Mouse (Mus musculus) hindbrain, postnatal 0 days (tissue): ENCODE measurements at regions not wholly inside any gene's neighbourhood (a gene's known extent, or its start where the extent isn't known, plus 50 kb on each side); places are given as distances from the start of the nearest gene placed in this dataset.
A peak's percentile ranks its signal among the peaks of the same experiment; 100 is the strongest.
"Not testable (repeated sequence)": the region's sequence is repeated elsewhere in the genome, so short reads cannot be mapped to it uniquely, and the experiment has no call there.

Experiments used
- ATAC-seq: fragments of 200-750 bp; cut with Nextera tagmentation; 2 replicates; pipeline ENCODE4 v1.8.0; 2017; ENCODE audit warnings: mild to moderate bottlenecking, moderate TSS enrichment, moderate library complexity
- DNase-seq: peaks from one replicate; pipeline ENCODE4 v3.0.0-alpha.2; 2015; ENCODE audit warnings: low spot score
- H3K27ac ChIP-seq: fragments of 300-500 bp; sonication (generic); 2 replicates; pipeline ENCODE4 v1.5.1; 2014; ENCODE audit warnings: mild to moderate bottlenecking
- H3K27me3 ChIP-seq: fragments of 300-500 bp; sonication (generic); 2 replicates; pipeline ENCODE4 v1.6.1; 2014; ENCODE audit warnings: low read length, mixed read lengths; ENCODE audit not compliant: insufficient read depth
- H3K36me3 ChIP-seq: fragments of 300-500 bp; sonication (generic); 2 replicates; pipeline ENCODE4 v1.6.1; 2014; ENCODE audit warnings: low read length, mixed read lengths; ENCODE audit not compliant: insufficient read depth
- H3K4me1 ChIP-seq: fragments of 300-500 bp; sonication (generic); 2 replicates; pipeline ENCODE4 v1.6.1; 2014; ENCODE audit warnings: antibody characterized with exemption, low read length, mixed read lengths; ENCODE audit not compliant: insufficient read depth
- H3K4me2 ChIP-seq: fragments of 300-500 bp; sonication (generic); 2 replicates; pipeline ENCODE4 v1.6.1; 2014; ENCODE audit warnings: low read depth, mild to moderate bottlenecking, low read length, moderate library complexity, mixed read lengths
- H3K4me3 ChIP-seq: fragments of 300-500 bp; sonication (generic); 2 replicates; pipeline ENCODE4 v1.5.1; 2014; ENCODE audit warnings: low read length
- H3K9ac ChIP-seq: fragments of 300-500 bp; sonication (generic); replicated peaks from 2 replicates; pipeline ENCODE4 v1.6.1; 2014; ENCODE audit warnings: mild to moderate bottlenecking, low read length, moderate library complexity, mixed read lengths
- H3K9me3 ChIP-seq: fragments of 300-500 bp; sonication (generic); 2 replicates; pipeline ENCODE4 v1.6.1; 2016; ENCODE audit warnings: low read length, mixed read lengths
- CTCF ChIP-seq: IDR thresholded peaks from 2 replicates; pipeline ENCODE4 v1.5.1; 2016; ENCODE audit warnings: antibody characterized with exemption, control low read depth, low read depth
- WGBS: fragments of 180-500 bp; shearing (Covaris S2); extraction: QIAGEN DNeasy Blood & Tissue Kit; methylation state at CpG from one replicate; pipeline ENCODE4 v1.1.7; 2014; 5-methylcytosine and 5-hydroxymethylcytosine counted together

DNA sequence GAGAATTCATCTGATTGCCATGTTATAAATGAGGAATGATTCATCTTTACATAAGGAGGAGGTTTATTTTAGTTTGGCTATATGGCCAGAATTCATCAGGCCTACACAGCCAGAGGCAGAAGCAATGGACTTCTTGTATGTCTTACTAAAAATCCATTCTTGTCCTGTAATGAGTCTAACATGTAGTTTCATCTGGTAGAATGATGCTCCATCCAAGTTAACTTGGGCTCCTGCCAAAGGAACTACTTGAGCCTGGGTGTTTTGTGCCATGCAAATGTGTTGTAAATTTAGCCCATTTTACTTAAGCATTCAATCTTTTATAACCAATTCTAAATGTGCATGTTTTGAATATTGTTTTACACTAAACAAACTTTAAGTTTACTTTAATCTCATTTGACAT lies 462.9 kb upstream of the Pom121l12 start:
- H3K36me3 ChIP-seq: no peaks in the 10 kb centered on the region
- TF ChIP-seq CTCF: no peak
- no peaks in the 10 kb centered on the region for H3K27me3 ChIP-seq
- H3K4me1 ChIP-seq: no peaks in the 10 kb centered on the region
- no peaks in the 10 kb centered on the region for H3K9me3 ChIP-seq
- no peak overlapping the region for H3K4me2 ChIP-seq
- H3K27ac ChIP-seq: no peak overlapping the region
- H3K9ac ChIP-seq: no peak overlapping the region
- no peak for DNase-seq
- no peak for ATAC-seq
- H3K4me3 ChIP-seq: no peak overlapping the region

GRCm38 (mm10) chr11:14142376-14142775 lies 456.7 kb upstream of the Pom121l12 start:
- not testable (repeated sequence) for H3K9me3 ChIP-seq, H3K27ac ChIP-seq, ATAC-seq, H3K9ac ChIP-seq, H3K4me3 ChIP-seq, H3K27me3 ChIP-seq, H3K4me1 ChIP-seq, DNase-seq, H3K36me3 ChIP-seq, H3K4me2 ChIP-seq
- WGBS: 78% methylated on average over 3 of the region's 3 CpGs

- Histone ChIP-seq H3K4me2 (no peak overlapping the region), H3K9ac (no peak overlapping the region), H3K36me3 (no peaks in the 10 kb centered on the region), H3K9me3 (no peaks in the 10 kb centered on the region), H3K4me3 (no peak overlapping the region), H3K27me3 (no peaks in the 10 kb centered on the region), H3K27ac (no peak overlapping the region), H3K4me1 (no peaks in the 10 kb centered on the region)
- no peak for ATAC-seq
- 91% methylated on average over 4 of the region's 4 CpGs for WGBS
- DNase-seq: no peak
- no peak for TF ChIP-seq CTCF
Observed at GRCm38 (mm10) chr11:14147639-14148038, 451.4 kb upstream of the Pom121l12 start.

- Histone ChIP-seq H3K27me3 (no peaks in the 10 kb centered on the region), H3K36me3 (no peaks in the 10 kb centered on the region), H3K27ac (no peak overlapping the region), H3K4me2 (no peak overlapping the region), H3K9me3 (no peaks in the 10 kb centered on the region), H3K4me3 (no peak overlapping the region), H3K4me1 (no peaks in the 10 kb centered on the region), H3K9ac (no peak overlapping the region)
- no peak for TF ChIP-seq CTCF
- WGBS: 37% methylated on average over 3 of the region's 3 CpGs
- no peak for ATAC-seq
- DNase-seq: no peak
Observed at GRCm38 (mm10) chr11:14159366-14159765, 439.7 kb upstream of the Pom121l12 start.

GRCm38 (mm10) chr11:14169478-14169877 lies 429.6 kb upstream of the Pom121l12 start:
- no peak for TF ChIP-seq CTCF
- H3K9ac ChIP-seq: no peak overlapping the region
- H3K36me3 ChIP-seq: no peaks in the 10 kb centered on the region
- H3K27ac ChIP-seq: no peak overlapping the region
- no peak overlapping the region for H3K4me3 ChIP-seq
- no peaks in the 10 kb centered on the region for H3K4me1 ChIP-seq
- ATAC-seq (no peak), DNase-seq (no peak)
- 57% methylated on average over 6 of the region's 6 CpGs for WGBS
- H3K27me3 ChIP-seq: no peaks in the 10 kb centered on the region
- no peak overlapping the region for H3K4me2 ChIP-seq
- no peaks in the 10 kb centered on the region for H3K9me3 ChIP-seq

GRCm38 (mm10) chr11:14174594-14174993 lies 424.5 kb upstream of the Pom121l12 start:
- 48% methylated on average over 2 of the region's 2 CpGs for WGBS
- no peak for DNase-seq
- no peak for ATAC-seq
- Histone ChIP-seq H3K4me2 (no peak overlapping the region), H3K9me3 (no peaks in the 10 kb centered on the region), H3K27me3 (no peaks in the 10 kb centered on the region), H3K4me3 (no peak overlapping the region), H3K9ac (no peak overlapping the region), H3K4me1 (no peaks in the 10 kb centered on the region), H3K27ac (no peak overlapping the region), H3K36me3 (no peaks in the 10 kb centered on the region)
- no peak for TF ChIP-seq CTCF

- Histone ChIP-seq H3K36me3 (no peaks in the 10 kb centered on the region), H3K9ac (no peak overlapping the region), H3K4me3 (no peak overlapping the region), H3K27ac (no peak overlapping the region), H3K9me3 (no peaks in the 10 kb centered on the region), H3K4me2 (no peak overlapping the region), H3K27me3 (no peaks in the 10 kb centered on the region), H3K4me1 (no peaks in the 10 kb centered on the region)
- peak; percentile 35; the same call in 1 of the 2 replicates for ATAC-seq
- no peak for DNase-seq
- no peak for TF ChIP-seq CTCF
- 16% methylated on average over 1 of the region's 1 CpGs for WGBS
Observed at GRCm38 (mm10) chr11:14182020-14182419, 417.1 kb upstream of the Pom121l12 start.
